Mouse (Mus musculus): ENCODE data around the gene St6galnac3. TPM values are rescaled to one million over a fixed set of nuclear protein-coding genes. Genes with fewer than 3 reads are reported as not detected.

St6galnac3 gene
- total and polyA plus RNA-seq, 3 experiments = 0.08 to 1.1 (median 0.38) TPM

DNA sequence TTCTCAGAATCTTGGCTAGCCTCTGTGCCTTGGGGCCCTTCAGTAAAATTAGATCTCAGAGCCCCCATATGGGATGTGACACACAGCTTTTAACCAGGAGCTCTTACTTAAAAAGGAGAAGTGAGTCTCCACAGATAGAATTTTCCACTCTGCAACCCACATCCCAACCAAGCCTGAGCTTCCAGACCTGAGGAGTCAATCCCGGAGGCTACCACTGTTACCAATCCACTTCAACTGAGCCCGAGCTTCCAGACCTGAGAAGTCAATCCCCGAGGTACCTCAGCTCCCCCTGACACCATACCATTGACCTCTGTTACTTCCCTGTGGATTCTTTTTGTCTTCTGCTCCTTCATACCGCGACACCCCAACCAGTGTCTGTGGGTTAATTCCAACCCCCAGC, 463.0 kb downstream of the St6galnac3 start:
- no peak; the same call in 1 of the 2 replicates for TF ChIP-seq JUND (conservative IDR thresholded peaks at IDR 0.05; ENCODE audit: low read depth, low read length)
- TF ChIP-seq PAX5 (IDR thresholded peaks at IDR 0.05; ENCODE audit: low read length) = no peak
- TF ChIP-seq NRF1 (IDR thresholded peaks at IDR 0.05; ENCODE audit: low read depth, low read length) = no peak
- no peak for TF ChIP-seq POLR2AphosphoS2 (IDR thresholded peaks at IDR 0.05; ENCODE audit: low read depth, low read length)
- TF ChIP-seq SIN3A (IDR thresholded peaks at IDR 0.05; ENCODE audit: low read length) = peak; percentile 54; the same call in 1 of the 2 replicates
- TF ChIP-seq MEF2A (IDR thresholded peaks at IDR 0.05; ENCODE audit: borderline replicate concordance, low read depth, low read length) = peak; percentile 28; the same call in 1 of the 2 replicates
- TF ChIP-seq JUN (IDR thresholded peaks at IDR 0.05; ENCODE audit: insufficient read depth, low read depth, low read length) = no peak
- no peak for TF ChIP-seq ZC3H11A (IDR thresholded peaks at IDR 0.05; ENCODE audit: low read depth, low read length)
- no peak for TF ChIP-seq CTCF (conservative IDR thresholded peaks at IDR 0.05 in 1 of 2, IDR thresholded peaks at IDR 0.05 in 1 of 2; ENCODE audit: low read depth in 2 of 2, low read length in 2 of 2)
- no peak for TF ChIP-seq ZNF384 (IDR thresholded peaks at IDR 0.05; ENCODE audit: low read depth, low read length)
- no peak for TF ChIP-seq RCOR1 (conservative IDR thresholded peaks at IDR 0.05; ENCODE audit: low read depth, low read length)
- TF ChIP-seq ETS1 (conservative IDR thresholded peaks at IDR 0.05; ENCODE audit: low read depth, low read length) = peak; percentile 39
- TF ChIP-seq MAX (IDR thresholded peaks at IDR 0.05; ENCODE audit: low read length) = 0 out of 2 replicates have a peak, but pooled peaks have one; percentile 19
- TF ChIP-seq NELFE (IDR thresholded peaks at IDR 0.05; ENCODE audit: low read depth, low read length) = no peak
- peak; percentile 87 for TF ChIP-seq IRF4 (IDR thresholded peaks at IDR 0.05; ENCODE audit: low read depth, low read length)
- TF ChIP-seq ELF1 (IDR thresholded peaks at IDR 0.05; ENCODE audit: low read depth, low read length) = no peak
- peak; percentile 96 for TF ChIP-seq EP300 (IDR thresholded peaks at IDR 0.05; ENCODE audit: low read length)
- peak; percentile 32; the same call in 1 of the 2 replicates for TF ChIP-seq BHLHE40 (IDR thresholded peaks at IDR 0.05; ENCODE audit: low read depth, low read length)
- no peak for TF ChIP-seq MYC (IDR thresholded peaks at IDR 0.05; ENCODE audit: low read depth, low read length)
- TF ChIP-seq CHD2 (IDR thresholded peaks at IDR 0.05; ENCODE audit: low read length) = peak; percentile 53
- no peak for TF ChIP-seq CHD1 (IDR thresholded peaks at IDR 0.05; ENCODE audit: low read depth, low read length)
- TF ChIP-seq GABPA (IDR thresholded peaks at IDR 0.05; ENCODE audit: insufficient replicate concordance, low read depth, low read length) = no peak
- no peak for TF ChIP-seq SMC3 (IDR thresholded peaks at IDR 0.05; ENCODE audit: low read depth, low read length)
- no peak for TF ChIP-seq MXI1 (IDR thresholded peaks at IDR 0.05; ENCODE audit: low read depth, low read length)
- no peak for TF ChIP-seq POLR2A (IDR thresholded peaks at IDR 0.05; ENCODE audit: low read depth, low read length)
- no peak for TF ChIP-seq KAT2A (IDR thresholded peaks at IDR 0.05; ENCODE audit: insufficient replicate concordance, low read length)
- TF ChIP-seq TCF12 (IDR thresholded peaks at IDR 0.05; ENCODE audit: low read depth, low read length) = no peak
- peak; percentile 63 for TF ChIP-seq HCFC1 (IDR thresholded peaks at IDR 0.05; ENCODE audit: low read depth, low read length)
- TF ChIP-seq RAD21 (IDR thresholded peaks at IDR 0.05; ENCODE audit: low read depth, low read length) = no peak; the same call in 1 of the 2 replicates
- no peak for TF ChIP-seq ZKSCAN1 (IDR thresholded peaks at IDR 0.05; ENCODE audit: borderline replicate concordance, low read depth, low read length)
- TF ChIP-seq ZMIZ1 (IDR thresholded peaks at IDR 0.05; ENCODE audit: low read depth, low read length) = no peak
- no peak for TF ChIP-seq E2F4 (IDR thresholded peaks at IDR 0.05; ENCODE audit: insufficient replicate concordance, low read depth, low read length)
- TF ChIP-seq USF1 (IDR thresholded peaks at IDR 0.05; ENCODE audit: low read depth, low read length) = no peak
- no peak for TF ChIP-seq MAFK (IDR thresholded peaks at IDR 0.05; ENCODE audit: insufficient replicate concordance, low read length)
- no peak for TF ChIP-seq UBTF (IDR thresholded peaks at IDR 0.05; ENCODE audit: low read depth, low read length)
- TF ChIP-seq MAZ (IDR thresholded peaks at IDR 0.05; ENCODE audit: low read depth, low read length) = no peak
- TF ChIP-seq TBP (conservative IDR thresholded peaks at IDR 0.05; ENCODE audit: low read depth, low read length) = 0 out of 2 replicates have a peak, but pooled peaks have one; percentile 22
- no peak for TF ChIP-seq USF2 (conservative IDR thresholded peaks at IDR 0.05; ENCODE audit: low read depth, low read length)
- dilution Hi-C loops (cut with MboI; ENCODE audit: extremely low pct_ligation_motif_present, extremely low pct_unique_long_range_greater_than_20kb, low sequenced_read_pairs) = no loop called here
- in situ Hi-C loops (cut with MboI; ENCODE audit: low pct_ligation_motif_present, low pct_unique_long_range_greater_than_20kb, low sequenced_read_pairs) = loop anchor here (25.0 kb wide), 1 partner anchor 525 kb away; no protein-coding TSS in a partner anchor

More for the DNA sequence above, 463.0 kb downstream of the St6galnac3 start:
- Histone ChIP-seq H3K27ac (ENCODE audit: insufficient read depth, low read depth) (no peak overlapping the region), H3K9me3 (replicated peaks; ENCODE audit: low read length) (no peaks in the 10 kb centered on the region), H3K4me3 (replicated peaks in 1 of 3; ENCODE audit: low read depth in 2 of 3, low read length in 2 of 3, poor library complexity in 1 of 3) (no peak overlapping the region), H3K9ac (ENCODE audit: insufficient read depth, low read depth) (no peak overlapping the region), H3K36me3 (replicated peaks in 1 of 2; ENCODE audit: control insufficient read depth in 1 of 2, insufficient read depth in 1 of 2, low read length in 1 of 2) (no peaks in the 10 kb centered on the region), H3K4me1 (ENCODE audit: control insufficient read depth in 1 of 2, insufficient read depth in 2 of 2) (peaks cover 29 to 46% of the 10 kb centered on the region in 2 experiments), H3K79me2 (replicated peaks; ENCODE audit: control insufficient read depth, extremely low read depth, insufficient read depth, poor library complexity, severe bottlenecking) (no peaks in the 10 kb centered on the region), H3K4me2 (ENCODE audit: insufficient read depth, low read depth, poor library complexity, severe bottlenecking) (no peak overlapping the region), H3K27me3 (replicated peaks) (no peaks in the 10 kb centered on the region)
- peak; percentile 86 for DNase-seq (ENCODE audit: extremely low read depth)

All from CH12.LX (cell line).